Mouse (Mus musculus): ENCODE measurements around the gene Csnk2b.

- no peak for TF ChIP-seq GATA1 (IDR thresholded peaks at IDR 0.05; ENCODE audit: borderline replicate concordance, low read length)
- no peak for TF ChIP-seq FLI1 (IDR thresholded peaks at IDR 0.05; ENCODE audit: low read length)
These were observed 24.3 kb upstream of the Csnk2b start for GRCm38 (mm10) chr17:35146139-35146538.

Measured in megakaryocyte, embryonic 14.5 days (primary cell).